Mouse (Mus musculus) intestine, embryonic 14.5 days (tissue): ENCODE data around the gene Nt5m. TPM values are rescaled to one million over a fixed set of nuclear protein-coding genes. Genes with fewer than 3 reads are reported as not detected.

Source experiments
- ATAC-seq: fragments of 200-750 bp; cut with Nextera tagmentation; replicated peaks from 2 replicates; pipeline ENCODE4 v1.8.0; 2017; ENCODE audit warnings: low read depth, moderate number of reproducible peaks, moderate TSS enrichment, moderate library complexity; ENCODE audit not compliant: low FRiP score, low TSS enrichment
- DNase-seq: peaks from one replicate; pipeline ENCODE4 v3.0.0-alpha.2; 2018; ENCODE audit warnings: low spot score
- H3K27ac ChIP-seq: fragments of 300-500 bp; sonication (generic); 2 replicates; pipeline ENCODE4 v1.5.1; 2014; ENCODE audit warnings: low read depth, mild to moderate bottlenecking, control low read depth
- H3K27me3 ChIP-seq: fragments of 300-500 bp; sonication (generic); replicated peaks from 2 replicates; pipeline ENCODE4 v1.6.1; 2014; ENCODE audit warnings: low read length, control low read depth; ENCODE audit not compliant: control insufficient read depth, insufficient read depth
- H3K36me3 ChIP-seq: fragments of 300-500 bp; sonication (generic); 2 replicates; pipeline ENCODE4 v1.6.1; 2014; ENCODE audit warnings: low read length, control low read depth; ENCODE audit not compliant: control insufficient read depth, insufficient read depth
- H3K4me1 ChIP-seq: fragments of 300-500 bp; sonication (generic); replicated peaks from 2 replicates; pipeline ENCODE4 v1.6.1; 2014; ENCODE audit warnings: low read length, control low read depth, mixed read lengths; ENCODE audit not compliant: control insufficient read depth, insufficient read depth
- H3K4me2 ChIP-seq: fragments of 300-500 bp; sonication (generic); 2 replicates; pipeline ENCODE4 v1.6.1; 2014; ENCODE audit warnings: low read length
- H3K4me3 ChIP-seq: fragments of 300-500 bp; sonication (generic); 2 replicates; pipeline ENCODE4 v1.5.1; 2014; ENCODE audit warnings: low read depth, low read length, control low read depth, mixed read lengths
- H3K9ac ChIP-seq: fragments of 300-500 bp; sonication (generic); 2 replicates; pipeline ENCODE4 v1.6.1; 2014; ENCODE audit warnings: mild to moderate bottlenecking, low read length
- H3K9me3 ChIP-seq: fragments of 300-500 bp; sonication (generic); 2 replicates; pipeline ENCODE4 v1.6.1; 2016; ENCODE audit warnings: low read length, control low read depth; ENCODE audit not compliant: control insufficient read depth
- WGBS: fragments of 180-500 bp; shearing (Covaris S2); extraction: QIAGEN DNeasy Blood & Tissue Kit; methylation state at CpG from one replicate; pipeline ENCODE4 v1.1.7; 2014; 5-methylcytosine and 5-hydroxymethylcytosine counted together
- polyA plus RNA-seq: library from polyadenylated mRNA; unstranded; fragments of >200 nt; fragmentation: Nextera tagmentation; extraction: Ambion mirVana; gene quantifications from 2 replicates; pipeline ENCODE4 v1.2.1, GENCODE M21; 2014

The Nt5m gene
- polyA plus RNA-seq, 1 experiment from 2014 or later: 33.8 TPM

- Histone ChIP-seq H3K27me3 (no peaks in the 10 kb centered on the region), H3K4me2 (no peak overlapping the region), H3K4me1 (no peaks in the 10 kb centered on the region; the same call in 1 of the 2 replicates), H3K27ac (no peak overlapping the region), H3K36me3 (no peaks in the 10 kb centered on the region), H3K9me3 (no peaks in the 10 kb centered on the region), H3K9ac (no peak overlapping the region), H3K4me3 (no peak overlapping the region)
- WGBS: 61% methylated on average over 8 of the region's 8 CpGs
- no peak for DNase-seq
- no peak for ATAC-seq
Measured at GRCm38 (mm10) chr11:59902045-59902726, 62.9 kb downstream of the Nt5m start.

DNA sequence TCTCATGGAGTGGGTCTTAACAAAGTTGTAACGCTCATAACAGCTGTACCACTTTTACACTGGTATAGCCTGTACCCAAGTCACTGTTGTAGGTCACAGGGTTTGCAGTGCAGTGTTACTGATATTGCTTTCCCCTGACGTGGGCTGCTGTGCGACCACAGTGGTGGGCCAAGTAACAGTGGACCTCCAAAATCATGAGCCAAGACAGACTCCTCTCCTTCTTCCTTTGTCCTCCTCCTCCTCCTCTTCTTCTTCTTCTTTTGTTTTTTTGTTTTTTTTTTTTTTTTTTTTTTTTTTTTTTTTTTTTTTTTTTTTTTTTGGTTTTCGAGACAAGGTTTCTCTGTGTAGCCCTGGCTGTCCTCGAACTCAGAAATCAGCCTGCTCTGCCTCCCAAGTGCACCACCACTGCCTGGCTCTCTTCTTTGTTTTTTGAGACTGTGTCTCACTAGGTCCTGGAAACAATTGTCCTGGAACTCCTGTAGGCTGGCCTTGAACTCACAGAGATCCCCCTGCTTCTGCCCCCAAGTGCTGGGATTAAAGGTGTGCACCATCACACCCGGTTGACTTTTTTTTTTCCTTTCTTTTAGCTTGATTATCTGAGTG lies 67.4 kb downstream of the Nt5m start:
- ATAC-seq (no peak), DNase-seq (no peak)
- Histone ChIP-seq H3K27ac (no peak overlapping the region), H3K9me3 (no peaks in the 10 kb centered on the region), H3K9ac (no peak overlapping the region), H3K4me3 (no peak overlapping the region), H3K27me3 (no peaks in the 10 kb centered on the region), H3K36me3 (no peaks in the 10 kb centered on the region), H3K4me2 (no peak overlapping the region), H3K4me1 (no peaks in the 10 kb centered on the region)
- 94% methylated on average over 6 of the region's 6 CpGs for WGBS

- no peaks in the 10 kb centered on the region for H3K36me3 ChIP-seq
- DNase-seq (no peak), ATAC-seq (no peak)
- no peak overlapping the region for H3K9ac ChIP-seq
- H3K4me1 ChIP-seq: no peaks in the 10 kb centered on the region
- H3K27ac ChIP-seq: no peak overlapping the region
- no peaks in the 10 kb centered on the region for H3K27me3 ChIP-seq
- H3K9me3 ChIP-seq: no peaks in the 10 kb centered on the region
- WGBS: 60% methylated on average over 3 of the region's 3 CpGs
- no peak overlapping the region for H3K4me2 ChIP-seq
- H3K4me3 ChIP-seq: no peak overlapping the region
Measured at GRCm38 (mm10) chr11:59908446-59908845, 69.2 kb downstream of the Nt5m start.

DNA sequence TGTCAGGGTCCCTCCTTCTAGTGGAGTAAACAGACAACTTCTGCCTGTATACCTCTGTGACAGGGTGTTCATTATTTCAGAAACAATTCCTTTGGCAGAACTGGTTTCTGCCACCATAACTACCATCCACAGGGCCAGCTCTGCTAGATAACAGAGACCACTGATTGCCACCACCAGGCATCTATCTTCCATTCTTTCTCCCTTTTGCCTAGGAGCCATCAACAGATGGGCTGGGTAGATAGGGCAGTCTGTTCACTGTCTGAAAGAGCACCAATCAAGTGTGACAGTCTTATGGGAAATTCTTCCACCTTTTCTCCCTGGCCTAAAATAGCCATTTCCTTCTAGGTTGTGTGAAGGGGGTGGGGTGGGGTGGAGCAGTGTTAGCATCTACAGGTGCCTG lies 71.3 kb downstream of the Nt5m start:
- no peak for DNase-seq
- Histone ChIP-seq H3K9ac (no peak overlapping the region), H3K9me3 (no peaks in the 10 kb centered on the region), H3K4me3 (no peak overlapping the region), H3K4me2 (no peak overlapping the region), H3K36me3 (no peaks in the 10 kb centered on the region), H3K27ac (no peak overlapping the region), H3K4me1 (no peaks in the 10 kb centered on the region), H3K27me3 (no peaks in the 10 kb centered on the region)
- ATAC-seq: no peak

DNA sequence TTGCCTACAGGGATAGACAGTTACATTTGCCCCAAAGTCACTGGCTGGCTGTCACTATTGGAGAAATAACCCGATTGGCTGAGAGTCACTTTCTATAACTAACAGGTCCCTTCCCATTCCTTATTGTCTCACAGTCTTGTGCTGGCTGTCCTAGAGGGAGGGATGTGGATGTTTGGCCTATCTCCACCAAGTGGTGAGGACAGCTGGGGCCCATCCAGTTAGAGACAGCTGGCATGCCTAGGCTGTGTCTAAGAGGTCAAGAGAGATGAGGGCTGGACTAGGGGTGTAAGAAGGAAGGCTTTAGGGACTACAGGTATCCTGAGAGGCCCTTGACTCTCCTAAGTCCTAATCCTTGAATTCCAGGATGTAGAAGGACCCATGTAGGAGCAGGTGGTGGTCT lies 72.3 kb downstream of the Nt5m start:
- H3K9me3 ChIP-seq: no peaks in the 10 kb centered on the region
- H3K27ac ChIP-seq: no peak overlapping the region
- no peaks in the 10 kb centered on the region for H3K4me1 ChIP-seq
- DNase-seq (no peak), ATAC-seq (no peak)
- H3K9ac ChIP-seq: no peak overlapping the region
- no peaks in the 10 kb centered on the region for H3K27me3 ChIP-seq
- H3K4me2 ChIP-seq: no peak overlapping the region
- WGBS: 84% methylated on average over 1 of the region's 1 CpGs
- H3K36me3 ChIP-seq: no peaks in the 10 kb centered on the region
- H3K4me3 ChIP-seq: no peak overlapping the region

DNA sequence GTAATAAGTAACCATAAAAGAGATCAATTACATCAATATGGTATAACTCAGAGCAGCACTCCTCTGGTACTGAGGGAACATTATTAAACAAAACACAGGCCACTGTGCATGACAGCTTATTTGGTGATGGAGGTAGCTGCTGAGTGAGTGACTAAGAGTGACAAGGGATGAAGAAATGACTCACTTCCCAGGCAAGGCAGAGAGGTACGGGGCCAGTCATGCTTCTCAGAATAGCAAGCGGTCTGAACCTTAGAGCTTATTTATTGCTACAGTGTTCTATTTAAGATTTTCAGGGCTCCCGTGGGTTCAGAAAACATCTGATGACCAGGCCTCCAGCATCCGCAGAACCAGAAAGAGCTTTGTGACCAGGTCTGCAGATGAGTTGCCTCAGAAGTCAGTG lies 74.5 kb downstream of the Nt5m start:
- no peak overlapping the region for H3K27ac ChIP-seq
- H3K9me3 ChIP-seq: no peaks in the 10 kb centered on the region
- H3K9ac ChIP-seq: no peak overlapping the region
- H3K4me2 ChIP-seq: no peak overlapping the region
- ATAC-seq (no peak), DNase-seq (no peak)
- WGBS: 78% methylated on average over 4 of the region's 4 CpGs
- H3K27me3 ChIP-seq: no peaks in the 10 kb centered on the region
- H3K4me3 ChIP-seq: no peak overlapping the region
- H3K4me1 ChIP-seq: no peaks in the 10 kb centered on the region
- H3K36me3 ChIP-seq: no peaks in the 10 kb centered on the region

GRCm38 (mm10) chr11:59918014-59918413 lies 78.8 kb downstream of the Nt5m start:
- Histone ChIP-seq H3K9ac (no peak overlapping the region), H3K4me2 (no peak overlapping the region), H3K4me3 (no peak overlapping the region), H3K27me3 (no peaks in the 10 kb centered on the region), H3K4me1 (peaks cover 7% of the 10 kb centered on the region; the same call in 1 of the 2 replicates), H3K9me3 (no peaks in the 10 kb centered on the region), H3K36me3 (no peaks in the 10 kb centered on the region), H3K27ac (no peak overlapping the region)
- ATAC-seq (no peak), DNase-seq (no peak)
- WGBS: 43% methylated on average over 4 of the region's 4 CpGs

GRCm38 (mm10) chr11:59919401-59919800 lies 80.2 kb downstream of the Nt5m start:
- no peak overlapping the region for H3K4me3 ChIP-seq
- H3K27ac ChIP-seq: no peak overlapping the region
- H3K27me3 ChIP-seq: no peaks in the 10 kb centered on the region
- ATAC-seq (no peak), DNase-seq (no peak)
- no peaks in the 10 kb centered on the region for H3K9me3 ChIP-seq
- no peaks in the 10 kb centered on the region for H3K36me3 ChIP-seq
- no peak overlapping the region for H3K4me2 ChIP-seq
- H3K4me1 ChIP-seq: peaks cover 7% of the 10 kb centered on the region; the same call in 1 of the 2 replicates
- no peak overlapping the region for H3K9ac ChIP-seq
- 74% methylated on average over 3 of the region's 3 CpGs for WGBS

DNA sequence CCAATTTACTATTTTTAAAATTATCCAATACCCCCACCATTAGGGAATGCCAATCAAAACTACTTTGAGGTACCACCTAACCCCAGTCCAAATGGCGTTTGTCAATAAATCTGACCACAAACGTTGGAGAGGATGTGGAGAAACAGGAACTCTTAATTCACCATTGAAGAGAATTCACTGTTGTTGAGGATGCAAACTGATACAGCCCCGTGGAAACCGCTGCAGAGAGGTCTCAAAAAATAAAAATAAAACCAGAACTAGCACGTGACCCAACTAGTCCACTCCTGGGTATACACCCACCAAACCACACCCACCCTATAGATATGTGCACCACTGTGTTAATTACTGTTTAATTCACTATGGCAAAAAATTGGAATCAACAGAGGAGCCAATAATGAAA lies 81.1 kb downstream of the Nt5m start:
- ATAC-seq: no peak
- no peak overlapping the region for H3K4me3 ChIP-seq
- WGBS: 72% methylated on average over 5 of the region's 5 CpGs

More for the DNA sequence above, 81.1 kb downstream of the Nt5m start:
- no peak overlapping the region for H3K4me2 ChIP-seq
- peaks cover 7% of the 10 kb centered on the region; the same call in 1 of the 2 replicates for H3K4me1 ChIP-seq
- H3K9me3 ChIP-seq: no peaks in the 10 kb centered on the region
- H3K36me3 ChIP-seq: no peaks in the 10 kb centered on the region
- no peak overlapping the region for H3K27ac ChIP-seq
- H3K27me3 ChIP-seq: no peaks in the 10 kb centered on the region
- no peak for DNase-seq
- no peak overlapping the region for H3K9ac ChIP-seq
